Mouse (Mus musculus) megakaryocyte progenitor cell, adult 5-6 weeks (primary cell): ENCODE data around the gene Armc2. TPM values are rescaled to one million over a fixed set of nuclear protein-coding genes. Genes with fewer than 3 reads are reported as not detected.
A peak's percentile ranks its signal among the peaks of the same experiment; 100 is the strongest.

Experiments
- ATAC-seq: replicated peaks from 2 replicates; pipeline ENCODE4 v1.8.0; 2016; ENCODE audit warnings: mild to moderate bottlenecking, moderate TSS enrichment, inconsistent platforms; ENCODE audit not compliant: poor library complexity
- total RNA-seq, 2 experiments: library from RNA; stranded (forward) in 1 of 2; stranded (reverse) in 1 of 2; fragments of 157-497, 149-512 nt in 1 of 2; fragments of 200-1000 nt in 1 of 2; gene quantifications; 2 replicates each; pipeline versions ENCODE4 v1.2.3 to v1.2.4; 2015 to 2017

The Armc2 gene
- total RNA-seq, 2 experiments from 2014 or later: 0.46 to 1.7 TPM

DNA sequence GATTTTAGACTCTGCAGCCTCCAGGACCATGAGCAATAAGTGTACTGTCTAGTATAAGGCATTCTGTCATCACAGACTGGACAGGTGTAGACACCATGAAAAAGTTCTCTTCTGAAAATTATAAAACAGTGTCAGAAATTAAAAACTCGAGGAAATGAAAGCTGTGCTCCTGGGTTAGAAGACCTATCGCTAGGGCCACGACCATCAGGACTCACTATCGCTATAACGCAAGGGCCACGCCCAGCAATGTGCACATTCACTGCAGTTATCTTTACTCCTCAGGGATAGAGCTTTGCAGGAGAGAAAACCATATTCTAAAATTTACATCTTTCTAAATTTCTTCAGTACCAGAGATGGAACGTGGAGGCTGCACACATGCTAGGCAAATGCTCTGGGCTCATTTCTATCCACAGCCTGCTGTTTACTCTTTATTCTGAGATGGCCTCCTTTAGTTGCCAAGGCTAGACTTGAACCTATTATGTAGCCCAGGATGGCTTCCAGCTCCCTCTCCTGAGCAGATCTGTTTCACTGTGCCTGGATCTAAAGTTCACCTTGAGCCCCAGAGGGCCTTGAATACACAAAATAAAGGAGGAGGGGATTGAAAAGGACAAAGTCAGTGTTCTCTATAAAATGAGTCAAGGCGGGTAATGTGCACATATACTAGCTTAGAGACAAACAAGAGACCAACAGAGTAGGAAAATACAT, 105.8 kb downstream of the Armc2 start:
- peak; percentile 95 for ATAC-seq

DNA sequence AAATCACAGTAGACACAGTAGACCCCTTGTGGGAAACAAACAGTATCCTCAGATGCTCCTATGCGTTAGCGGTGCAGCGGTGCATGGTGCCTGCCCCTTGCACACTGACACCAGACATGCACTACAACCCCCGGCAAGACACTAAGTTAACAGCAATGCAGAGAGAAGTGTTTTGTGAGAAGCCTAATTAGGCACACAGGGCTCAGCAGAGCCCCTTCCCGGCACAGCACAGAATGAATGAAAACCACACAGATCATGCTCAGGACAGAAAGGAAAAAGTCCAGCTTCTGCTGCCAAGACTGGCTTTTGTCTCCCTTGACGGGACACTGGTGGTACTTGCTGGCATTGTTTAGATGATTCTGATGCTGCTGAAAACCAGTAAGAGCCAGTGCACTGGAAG, 109.3 kb downstream of the Armc2 start:
- ATAC-seq: no peak

DNA sequence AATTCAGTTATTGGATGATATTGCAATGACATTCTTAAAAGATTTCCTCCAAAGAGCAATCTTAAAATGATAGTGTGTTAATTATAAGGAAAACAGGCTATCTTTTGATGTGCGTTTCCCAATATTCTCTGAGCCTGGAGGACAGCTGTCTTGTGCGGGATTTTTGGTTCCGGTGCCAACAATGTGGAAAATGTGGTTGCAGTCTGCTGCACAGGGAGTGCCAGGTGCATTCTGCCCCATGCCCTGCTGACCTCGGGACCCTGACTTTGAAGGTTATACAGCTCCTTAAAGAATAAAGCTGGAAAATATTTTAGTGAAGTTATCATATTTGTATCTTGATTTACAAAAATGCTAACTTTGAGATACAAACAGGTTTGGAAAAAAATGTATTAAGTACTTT, 110.3 kb downstream of the Armc2 start:
- no peak for ATAC-seq

DNA sequence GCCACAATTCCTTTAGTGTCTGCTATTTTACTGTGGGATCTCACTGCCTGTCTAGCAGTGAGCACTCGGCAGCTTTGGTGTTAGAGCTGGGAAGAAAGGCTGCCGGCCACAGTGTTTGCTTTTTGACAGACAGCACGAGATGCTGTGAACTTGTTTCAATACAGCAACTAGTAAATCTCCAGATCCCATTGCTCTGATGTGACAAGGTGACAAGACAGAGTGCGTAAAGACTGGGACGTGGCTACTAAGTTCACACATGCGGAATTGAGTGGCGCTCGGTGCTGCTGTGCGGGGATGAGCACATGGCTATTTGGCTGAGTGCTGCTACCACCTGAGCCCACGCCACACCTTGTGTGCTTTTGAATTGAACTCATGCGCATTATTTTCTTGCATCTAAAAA, 110.8 kb downstream of the Armc2 start:
- no peak for ATAC-seq

DNA sequence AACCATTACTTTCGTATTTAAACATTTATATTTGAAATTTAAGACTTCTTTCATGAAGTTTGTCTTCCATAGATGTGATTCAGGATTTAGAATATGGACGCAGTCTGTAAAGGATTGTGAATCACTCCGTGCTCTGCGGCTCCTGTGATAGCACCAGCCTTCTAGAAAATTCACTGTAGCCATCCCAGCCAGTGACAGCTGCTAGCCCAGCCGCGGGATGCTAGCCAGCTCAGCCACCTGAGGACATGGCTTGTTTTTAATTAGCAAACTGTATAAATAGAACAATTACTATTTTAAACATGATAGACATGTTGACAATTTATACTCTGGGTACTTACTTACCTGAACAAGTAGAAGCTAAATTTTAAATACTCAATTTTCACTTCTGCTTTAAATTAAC, 116.4 kb downstream of the Armc2 start:
- no peak for ATAC-seq

DNA sequence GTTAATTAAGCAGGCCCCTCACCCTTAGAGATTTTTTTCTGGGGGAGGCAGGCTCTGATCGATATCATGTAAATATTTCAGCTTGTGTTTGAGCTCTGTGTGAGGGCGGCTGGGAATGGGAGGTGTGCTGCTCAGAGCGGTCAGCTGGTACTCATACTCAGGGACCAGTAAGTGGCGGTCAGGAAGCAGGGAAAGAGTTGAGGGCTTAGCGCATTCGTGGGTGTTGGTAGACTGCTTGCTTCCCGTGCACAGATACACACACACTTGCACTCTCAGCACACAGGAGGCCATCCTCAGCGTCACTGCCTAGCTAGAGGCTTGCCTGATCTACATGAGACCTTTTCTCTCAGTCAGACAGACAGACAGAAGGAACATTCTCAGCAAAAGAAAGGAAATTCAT, 116.8 kb downstream of the Armc2 start:
- ATAC-seq: no peak

DNA sequence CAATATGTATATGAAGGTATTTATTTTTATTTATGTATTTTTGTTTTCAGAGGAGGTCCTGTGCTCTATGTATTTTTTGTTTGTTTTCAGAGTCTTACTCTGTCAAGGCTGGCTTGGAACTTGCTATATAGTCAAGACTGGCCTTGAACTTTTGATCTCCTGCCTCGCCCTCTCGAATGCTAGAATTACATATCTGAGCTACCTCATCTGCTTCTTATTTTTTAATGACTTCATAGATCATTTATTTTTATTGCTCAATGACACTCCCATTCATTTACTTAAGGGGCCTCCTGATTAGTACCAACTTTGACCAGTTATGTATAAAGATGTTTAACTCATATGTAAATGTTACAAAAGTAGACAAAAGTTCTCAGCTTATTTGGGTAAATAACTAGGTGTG, 121.4 kb downstream of the Armc2 start:
- ATAC-seq: no peak

DNA sequence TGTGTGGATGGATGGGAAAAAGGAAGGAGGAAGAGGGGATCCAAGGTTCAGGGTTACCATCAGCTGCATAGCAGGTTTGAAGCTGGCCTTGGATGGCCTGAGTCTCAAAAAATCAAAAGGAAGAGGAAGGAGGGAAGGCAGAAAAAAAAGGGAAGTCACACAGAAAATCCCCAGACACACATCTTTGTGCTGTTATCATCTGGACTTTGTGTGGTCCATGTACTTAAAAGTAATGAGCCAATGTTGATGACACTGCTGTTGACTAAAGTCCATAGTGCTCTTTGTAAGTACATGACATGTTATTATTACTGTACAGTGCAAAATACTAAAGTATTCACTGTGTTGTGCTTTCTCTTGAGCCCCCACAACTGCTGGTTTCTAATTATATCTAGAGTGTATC, 121.8 kb downstream of the Armc2 start:
- no peak for ATAC-seq

DNA sequence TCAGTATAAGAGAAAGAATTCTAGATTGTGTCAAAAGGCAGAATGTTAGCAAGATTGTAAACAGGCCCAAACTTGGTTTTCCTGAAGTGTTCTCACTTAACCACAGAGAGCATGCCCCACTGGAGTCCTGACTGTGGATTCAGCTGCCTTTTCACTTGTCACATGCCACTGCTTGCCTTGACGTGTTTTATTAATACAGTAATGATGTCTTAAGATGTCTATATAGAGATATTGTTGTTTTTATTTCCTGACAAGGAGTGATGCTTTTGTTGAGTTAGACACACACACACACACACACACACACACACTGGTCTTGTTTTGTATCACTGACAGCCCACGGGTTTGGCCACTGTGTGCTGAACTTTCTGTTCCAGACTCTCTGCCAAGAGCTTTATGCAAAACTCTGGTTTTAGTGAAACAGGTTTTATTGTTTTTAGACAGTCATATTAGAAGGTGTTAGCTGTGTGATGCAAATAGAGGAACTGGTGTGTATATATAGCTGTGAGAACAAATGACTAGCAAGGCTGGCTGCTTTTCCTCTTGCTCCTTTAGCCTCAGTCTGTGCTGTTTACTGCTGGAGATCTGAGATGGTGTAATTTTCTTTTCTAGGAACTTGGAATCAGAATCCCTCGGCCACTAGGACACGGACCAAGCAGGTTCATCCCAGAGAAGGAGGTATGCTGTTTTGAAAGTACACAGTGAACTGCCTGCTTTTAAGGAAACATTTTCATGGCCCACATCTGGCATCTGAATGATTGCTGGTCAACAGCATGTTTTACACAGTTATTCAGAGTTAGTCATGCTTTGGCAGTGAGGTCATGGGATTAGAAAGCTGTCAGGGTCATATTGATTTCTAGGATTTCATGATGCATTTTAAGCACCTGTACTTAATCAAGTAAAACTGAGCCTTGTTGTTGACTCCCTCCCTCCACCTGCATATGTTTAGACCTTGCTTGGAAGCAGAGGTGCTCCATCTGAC, 124.5 kb downstream of the Armc2 start:
- no peak for ATAC-seq

DNA sequence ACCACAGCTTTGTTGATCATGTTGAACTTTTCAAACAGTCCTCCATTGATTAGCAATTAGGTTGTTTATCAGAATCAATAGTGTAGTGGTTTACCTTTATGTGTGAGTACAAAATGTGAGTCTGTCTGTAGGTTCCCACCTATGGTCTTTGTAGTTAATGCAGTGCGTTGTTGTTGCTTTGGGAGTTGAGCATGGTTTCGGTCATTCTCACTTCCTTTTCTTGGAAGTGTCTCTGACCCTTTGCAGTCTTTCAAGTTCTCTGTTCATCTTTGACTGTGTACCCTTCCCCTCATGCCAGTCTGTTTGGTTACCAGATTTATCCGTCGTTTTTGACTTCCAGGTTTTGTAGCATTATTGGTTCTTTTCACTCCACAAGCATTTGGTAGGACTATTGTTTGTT, 126.9 kb downstream of the Armc2 start:
- ATAC-seq: no peak

DNA sequence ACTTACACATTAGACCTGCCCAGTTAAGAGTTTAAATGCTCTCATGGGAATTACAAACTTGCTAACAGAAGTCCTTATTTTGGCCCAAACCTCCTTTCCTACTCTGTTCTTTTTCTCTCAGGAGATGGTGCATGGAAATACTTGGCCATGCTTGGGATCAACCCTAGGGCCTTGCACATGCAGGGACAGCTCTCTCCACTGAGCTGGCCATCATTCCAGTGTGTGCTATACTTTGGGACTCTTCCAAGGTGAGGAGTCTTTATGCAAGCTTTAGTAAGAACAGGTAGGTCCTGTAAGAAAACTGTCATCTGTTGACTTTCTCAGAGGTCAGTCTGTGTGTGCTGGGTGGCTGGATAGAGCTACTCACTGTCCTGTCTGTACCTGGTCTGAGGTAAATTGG, 127.7 kb downstream of the Armc2 start:
- no peak for ATAC-seq

DNA sequence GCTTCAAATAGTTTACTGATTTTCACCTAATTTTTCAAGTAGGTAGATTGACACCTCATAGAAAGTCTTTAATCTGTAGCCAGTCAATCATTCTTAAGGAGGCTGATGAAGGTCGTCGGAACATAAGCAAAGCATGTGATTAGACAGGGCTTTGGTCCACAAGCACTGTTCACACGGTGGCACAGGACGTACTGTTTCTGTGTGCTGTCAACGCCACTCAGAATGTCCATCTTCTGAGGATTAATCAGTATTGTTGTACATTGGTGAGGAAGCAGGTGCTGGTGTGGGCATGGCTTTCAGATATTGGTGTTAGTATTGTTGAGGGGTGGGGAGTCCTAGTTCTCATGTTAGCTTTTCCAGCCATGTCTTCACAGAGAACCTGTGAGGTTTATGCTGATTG, 128.7 kb downstream of the Armc2 start:
- ATAC-seq: no peak

DNA sequence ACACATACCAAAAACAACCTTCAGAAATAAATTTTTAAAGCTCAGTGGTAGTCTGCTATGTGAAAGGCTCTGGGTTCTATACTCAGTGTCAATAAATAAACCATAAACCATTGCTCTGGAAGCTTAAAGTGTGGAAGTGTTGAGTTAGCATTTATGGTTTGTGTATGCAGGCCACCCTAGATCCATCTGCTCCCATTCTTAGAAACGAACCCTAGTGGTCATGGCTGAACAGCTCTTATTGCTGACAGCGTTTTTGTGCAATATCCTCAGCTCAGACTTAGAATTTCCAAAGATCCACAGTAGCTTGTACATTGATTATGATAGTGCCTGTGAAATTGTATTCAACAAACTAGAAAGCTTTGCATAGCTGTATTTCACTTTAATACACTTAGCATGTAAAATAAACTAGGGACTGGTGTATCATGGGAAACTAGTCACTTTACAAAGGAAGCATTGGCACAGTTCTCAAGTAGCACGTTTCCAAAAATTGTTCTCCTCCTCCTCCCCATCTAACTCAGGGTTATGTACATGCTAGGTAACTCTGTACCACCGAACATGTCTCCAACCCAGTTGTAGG, 129.8 kb downstream of the Armc2 start:
- ATAC-seq: peak; percentile 57

DNA sequence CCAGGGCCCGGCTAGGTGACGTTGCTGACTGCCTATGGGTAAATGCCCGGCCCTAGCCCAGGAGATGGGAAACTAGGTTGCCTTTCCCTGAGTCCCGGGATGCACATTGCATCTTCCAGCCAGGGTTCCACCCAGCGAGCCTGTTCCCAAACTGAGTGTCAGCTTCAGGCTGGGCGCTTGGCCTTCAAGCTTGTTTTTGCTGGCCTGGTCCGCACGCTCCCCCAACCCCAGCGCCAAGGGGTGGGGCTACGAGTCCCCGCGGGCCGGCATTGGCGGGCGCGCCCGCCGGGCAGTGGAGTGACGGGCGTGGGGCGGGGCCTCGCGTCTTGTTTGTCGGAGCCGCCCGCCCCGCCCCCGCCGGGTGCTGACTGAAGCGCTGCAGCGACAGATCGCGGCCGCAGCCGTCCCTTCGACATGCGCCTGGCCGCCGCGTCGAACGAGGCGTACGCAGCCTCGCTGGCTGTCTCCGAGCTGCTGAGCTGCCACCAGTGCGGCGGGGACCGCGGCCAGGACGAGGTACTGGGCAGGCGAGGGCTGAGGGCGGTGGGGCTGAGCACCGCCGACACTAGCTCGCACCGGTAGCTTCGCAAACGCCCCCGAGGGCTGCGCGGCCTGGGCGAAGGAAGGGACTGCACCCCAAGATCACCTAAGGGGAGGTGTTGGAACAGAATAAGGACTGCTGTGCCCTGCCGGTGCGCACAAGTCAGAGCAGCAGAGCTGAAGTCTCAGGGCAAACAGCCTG, 131.0 kb downstream of the Armc2 start:
- peak; percentile 88 for ATAC-seq

DNA sequence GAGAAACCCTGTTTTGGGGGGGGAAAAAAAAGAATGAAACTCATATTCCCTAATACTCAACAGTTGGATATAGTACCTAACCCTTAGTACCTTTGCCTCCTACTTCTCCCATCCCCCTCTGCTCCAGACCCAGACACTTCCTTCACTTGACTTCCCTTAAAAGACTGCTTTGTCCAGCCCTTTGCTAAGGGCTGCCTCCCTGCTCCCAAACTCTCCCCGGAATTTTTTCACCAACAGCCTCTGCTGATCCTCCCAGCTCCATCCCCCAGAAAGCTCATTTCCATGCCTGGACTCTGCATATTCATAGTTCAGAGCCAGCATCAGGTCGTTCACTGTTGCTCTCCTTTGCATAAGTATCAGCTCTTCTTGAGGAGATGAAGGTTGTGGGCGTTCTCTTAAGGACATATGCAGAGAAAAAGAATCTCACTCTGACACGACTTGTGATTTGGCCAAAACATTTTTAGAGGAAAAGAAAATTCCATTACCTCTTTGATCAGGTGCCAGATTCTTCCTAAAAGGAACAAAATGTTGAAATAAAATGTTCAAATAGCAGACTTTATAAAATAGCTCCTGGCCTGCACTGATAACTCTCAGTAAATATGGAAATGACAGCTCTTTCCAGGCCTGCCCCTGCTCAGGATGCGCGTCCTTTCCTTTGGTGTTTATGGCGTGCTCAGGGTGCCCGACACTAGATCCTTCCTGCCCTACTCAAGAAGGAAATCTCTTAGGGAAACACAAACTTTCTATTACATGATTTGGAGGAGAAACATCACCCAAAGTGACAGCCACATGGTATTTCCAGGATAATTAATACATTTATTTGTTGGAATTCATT, 134.3 kb downstream of the Armc2 start:
- no peak for ATAC-seq

DNA sequence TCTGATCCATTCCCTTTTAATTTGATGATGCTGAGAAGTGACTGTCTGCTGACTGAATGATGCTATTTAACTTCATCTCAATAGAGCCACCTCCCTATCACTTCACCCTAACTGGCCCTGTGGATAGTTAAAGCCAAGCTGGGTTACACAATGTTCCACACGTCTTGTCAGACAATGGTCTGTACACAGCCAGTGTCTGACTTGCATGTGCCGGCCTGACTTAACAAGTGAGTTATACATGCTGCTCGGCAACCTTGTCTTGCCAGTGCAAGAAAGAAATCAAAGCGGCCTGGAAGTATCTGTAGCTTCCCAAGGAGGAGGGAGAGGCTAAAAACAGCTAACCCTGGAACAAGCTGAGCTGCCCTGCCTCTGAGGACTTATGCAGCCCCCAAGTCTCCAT, 136.8 kb downstream of the Armc2 start:
- ATAC-seq: no peak

DNA sequence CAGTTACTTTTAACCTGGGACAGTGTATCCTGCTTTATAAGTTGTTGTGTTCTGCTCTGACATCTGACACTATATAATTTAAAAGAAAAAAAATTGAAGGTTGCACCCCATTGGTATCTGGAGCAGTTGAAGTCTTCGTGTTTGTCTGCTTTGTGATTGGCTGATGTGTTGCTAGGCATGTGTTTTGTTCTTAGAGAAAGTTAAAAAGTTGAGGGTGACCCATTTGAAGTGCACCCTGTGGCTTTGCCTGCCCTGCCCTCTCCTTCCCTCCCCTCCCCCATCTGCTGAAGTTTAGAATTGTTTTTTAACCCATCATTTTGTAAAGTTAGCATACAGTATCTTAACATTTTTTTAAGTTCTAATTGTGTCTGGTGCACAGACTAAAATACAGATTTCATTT, 137.5 kb downstream of the Armc2 start:
- no peak for ATAC-seq

DNA sequence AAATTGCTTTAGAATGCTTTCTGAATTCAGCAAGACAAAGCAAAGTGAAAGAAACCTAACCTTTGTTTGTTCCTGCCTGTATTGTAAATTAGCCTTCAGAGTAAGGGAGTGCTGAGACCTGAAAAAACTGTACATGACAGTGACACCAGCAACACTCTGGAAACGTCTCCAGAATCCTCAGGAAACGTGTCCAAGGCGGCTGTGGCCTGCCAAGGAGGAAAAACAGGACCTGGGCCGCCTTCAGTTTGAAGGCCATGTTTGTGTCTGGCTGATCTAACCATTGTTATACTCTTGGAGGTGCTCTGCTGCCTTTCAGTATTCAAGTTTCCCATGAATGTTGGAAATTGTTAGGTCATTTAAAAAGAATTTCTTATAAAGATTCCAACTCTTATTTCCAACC, 138.0 kb downstream of the Armc2 start:
- no peak for ATAC-seq

DNA sequence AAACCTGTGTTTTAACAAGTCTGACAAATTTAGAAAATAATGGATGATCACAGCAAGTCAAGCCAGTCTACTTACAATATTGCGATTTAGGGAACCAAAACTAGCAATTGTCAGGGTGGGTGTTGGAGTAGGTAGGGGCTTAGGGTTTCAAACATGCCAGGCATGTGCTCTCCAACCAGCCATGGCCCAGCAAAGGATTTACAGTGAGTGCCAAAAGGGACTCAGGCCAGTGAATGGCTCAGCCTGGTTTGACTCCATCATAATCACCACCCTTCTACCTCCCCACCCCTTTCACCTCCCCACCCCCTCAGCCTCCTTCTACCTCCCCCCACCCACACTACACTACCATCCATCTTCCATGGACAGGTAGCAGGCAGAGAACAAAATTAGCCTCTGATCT, 138.6 kb downstream of the Armc2 start:
- ATAC-seq: no peak

DNA sequence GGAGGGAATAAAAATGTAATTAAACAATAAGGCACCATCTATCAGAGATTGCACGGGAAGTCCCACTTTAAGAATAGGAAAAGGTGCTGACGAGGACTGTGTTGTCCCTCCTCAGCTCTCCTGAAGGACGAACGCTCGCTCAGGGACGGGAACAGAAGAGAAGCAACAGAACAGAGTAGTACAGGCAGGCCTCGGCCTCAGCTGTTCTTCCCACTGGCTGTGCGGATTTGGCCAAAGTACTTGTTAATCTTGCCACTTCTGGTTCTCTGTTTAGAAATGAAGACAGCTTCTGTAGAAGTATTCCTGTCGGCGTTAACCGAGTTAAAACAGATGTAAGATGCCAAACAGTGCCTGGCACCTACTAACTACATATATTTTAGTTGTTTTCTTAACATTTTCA, 139.9 kb downstream of the Armc2 start:
- no peak for ATAC-seq
